Mouse (Mus musculus): Measurements from ENCODE around the gene Mgmt. TPM values are rescaled to one million over a fixed set of nuclear protein-coding genes. Genes with fewer than 3 reads are reported as not detected.

Gene Mgmt
- polyA plus RNA-seq, 1 experiment from 2014 or later, result 6.5 TPM

- no peak overlapping the region for H3K27ac ChIP-seq (replicated peaks; ENCODE audit: low read depth, low read length)
- H3K4me2 ChIP-seq (ENCODE audit: low read depth, low read length), result no peak overlapping the region
- no peaks in the 10 kb centered on the region for H3K27me3 ChIP-seq (replicated peaks; ENCODE audit: control insufficient read depth, insufficient read depth, low read length)
- no peak for ATAC-seq (ENCODE audit: low read depth)
- no peaks in the 10 kb centered on the region for H3K36me3 ChIP-seq (ENCODE audit: control insufficient read depth, insufficient read depth, low read length)
- H3K9ac ChIP-seq (ENCODE audit: low read depth, low read length), result no peak overlapping the region
- peaks cover 5% of the 10 kb centered on the region; the same call in 1 of the 2 replicates for H3K9me3 ChIP-seq (ENCODE audit: control insufficient read depth, low read length)
- no peak for DNase-seq (ENCODE audit: low spot score)
- 64% methylated on average over 10 of the region's 10 CpGs for WGBS
- H3K4me1 ChIP-seq (ENCODE audit: control insufficient read depth, insufficient read depth, low read length), result peaks cover 17% of the 10 kb centered on the region
- no peak overlapping the region for H3K4me3 ChIP-seq (ENCODE audit: low read depth, low read length)
These were observed 144.0 kb downstream of the Mgmt start for GRCm38 (mm10) chr7:137038311-137038945.

DNA sequence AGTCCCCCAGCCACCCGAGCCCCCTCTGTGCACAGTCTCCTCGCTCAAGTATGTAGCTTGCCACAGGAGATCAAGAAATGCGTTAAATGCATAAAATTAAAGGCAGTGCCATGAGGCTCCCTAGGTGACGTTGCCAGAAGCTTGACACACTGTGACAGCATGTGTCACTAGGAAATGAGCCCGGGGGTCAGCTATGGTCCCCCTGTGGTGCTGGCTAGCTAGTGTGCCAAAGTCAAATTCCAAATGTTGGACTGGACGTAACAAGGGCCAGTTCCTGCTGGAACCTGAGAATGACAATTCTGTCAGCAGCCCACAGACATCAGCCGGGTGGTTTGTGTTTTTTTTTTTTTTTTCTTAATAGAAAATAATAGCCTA is 144.5 kb downstream of the Mgmt start:
- ATAC-seq (ENCODE audit: low read depth), result no peak
- H3K27me3 ChIP-seq (replicated peaks; ENCODE audit: control insufficient read depth, insufficient read depth, low read length), result no peaks in the 10 kb centered on the region
- no peak overlapping the region for H3K4me2 ChIP-seq (ENCODE audit: low read depth, low read length)
- no peak overlapping the region for H3K9ac ChIP-seq (ENCODE audit: low read depth, low read length)
- 48% methylated on average over 7 of the region's 7 CpGs for WGBS
- DNase-seq (ENCODE audit: low spot score), result no peak
- no peak overlapping the region for H3K27ac ChIP-seq (replicated peaks; ENCODE audit: low read depth, low read length)
- H3K4me1 ChIP-seq (ENCODE audit: control insufficient read depth, insufficient read depth, low read length), result peaks cover 17% of the 10 kb centered on the region
- H3K4me3 ChIP-seq (ENCODE audit: low read depth, low read length), result no peak overlapping the region
- H3K9me3 ChIP-seq (ENCODE audit: control insufficient read depth, low read length), result peaks cover 5% of the 10 kb centered on the region; the same call in 1 of the 2 replicates
- no peaks in the 10 kb centered on the region for H3K36me3 ChIP-seq (ENCODE audit: control insufficient read depth, insufficient read depth, low read length)

- peaks cover 17% of the 10 kb centered on the region for H3K4me1 ChIP-seq (ENCODE audit: control insufficient read depth, insufficient read depth, low read length)
- DNase-seq (ENCODE audit: low spot score), result no peak
- H3K9ac ChIP-seq (ENCODE audit: low read depth, low read length), result no peak overlapping the region
- no peak overlapping the region for H3K27ac ChIP-seq (replicated peaks; ENCODE audit: low read depth, low read length)
- 68% methylated on average over 8 of the region's 8 CpGs for WGBS
- ATAC-seq (ENCODE audit: low read depth), result no peak
- no peaks in the 10 kb centered on the region for H3K36me3 ChIP-seq (ENCODE audit: control insufficient read depth, insufficient read depth, low read length)
- H3K9me3 ChIP-seq (ENCODE audit: control insufficient read depth, low read length), result no peaks in the 10 kb centered on the region
- H3K4me2 ChIP-seq (ENCODE audit: low read depth, low read length), result no peak overlapping the region
- H3K4me3 ChIP-seq (ENCODE audit: low read depth, low read length), result no peak overlapping the region
- H3K27me3 ChIP-seq (replicated peaks; ENCODE audit: control insufficient read depth, insufficient read depth, low read length), result no peaks in the 10 kb centered on the region
These were observed 146.2 kb downstream of the Mgmt start for GRCm38 (mm10) chr7:137040646-137041045.

DNA sequence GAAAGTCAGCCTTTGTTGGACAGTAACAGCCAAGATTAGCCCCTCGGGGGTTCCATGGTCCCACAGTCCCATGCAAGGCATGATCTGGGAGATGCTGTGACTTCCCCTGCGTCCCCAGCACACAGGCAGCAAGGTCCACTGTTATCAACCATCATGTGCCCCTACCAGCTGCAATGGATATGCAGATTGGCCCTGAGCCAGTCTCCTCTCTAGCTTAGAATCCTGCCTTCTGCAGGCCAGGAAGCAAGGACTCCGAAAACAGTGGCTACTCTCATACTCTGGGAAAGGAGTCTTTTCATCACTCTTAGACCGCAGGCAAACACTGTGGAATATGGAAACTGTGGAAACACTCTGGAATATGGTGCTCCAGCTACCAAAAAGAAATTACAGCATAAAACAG is 152.5 kb downstream of the Mgmt start:
- 79% methylated on average over 4 of the region's 4 CpGs for WGBS
- H3K4me3 ChIP-seq (ENCODE audit: low read depth, low read length), result no peak overlapping the region
- peaks cover 12% of the 10 kb centered on the region; the same call in 1 of the 2 replicates for H3K4me1 ChIP-seq (ENCODE audit: control insufficient read depth, insufficient read depth, low read length)
- ATAC-seq (ENCODE audit: low read depth) (no peak), DNase-seq (ENCODE audit: low spot score) (peak; percentile 27)
- H3K27ac ChIP-seq (replicated peaks; ENCODE audit: low read depth, low read length), result no peak overlapping the region
- H3K36me3 ChIP-seq (ENCODE audit: control insufficient read depth, insufficient read depth, low read length), result no peaks in the 10 kb centered on the region
- H3K27me3 ChIP-seq (replicated peaks; ENCODE audit: control insufficient read depth, insufficient read depth, low read length), result no peaks in the 10 kb centered on the region
- H3K9me3 ChIP-seq (ENCODE audit: control insufficient read depth, low read length), result no peaks in the 10 kb centered on the region
- H3K4me2 ChIP-seq (ENCODE audit: low read depth, low read length), result no peak overlapping the region
- H3K9ac ChIP-seq (ENCODE audit: low read depth, low read length), result no peak overlapping the region

- Histone ChIP-seq H3K36me3 (ENCODE audit: control insufficient read depth, insufficient read depth, low read length) (no peaks in the 10 kb centered on the region), H3K9me3 (ENCODE audit: control insufficient read depth, low read length) (no peaks in the 10 kb centered on the region), H3K4me1 (ENCODE audit: control insufficient read depth, insufficient read depth, low read length) (peaks cover 12% of the 10 kb centered on the region; the same call in 1 of the 2 replicates), H3K9ac (ENCODE audit: low read depth, low read length) (no peak overlapping the region), H3K4me3 (ENCODE audit: low read depth, low read length) (no peak overlapping the region), H3K27ac (replicated peaks; ENCODE audit: low read depth, low read length) (no peak overlapping the region; the same call in 1 of the 2 replicates), H3K27me3 (replicated peaks; ENCODE audit: control insufficient read depth, insufficient read depth, low read length) (no peaks in the 10 kb centered on the region), H3K4me2 (ENCODE audit: low read depth, low read length) (no peak overlapping the region)
- WGBS, result 49% methylated on average over 8 of the region's 8 CpGs
- DNase-seq (ENCODE audit: low spot score), result peak; percentile 58
- peak; percentile 62 for ATAC-seq (ENCODE audit: low read depth)
These were observed 153.9 kb downstream of the Mgmt start for GRCm38 (mm10) chr7:137048086-137048922.

GRCm38 (mm10) chr7:137054343-137054742 is 159.9 kb downstream of the Mgmt start:
- H3K4me1 ChIP-seq (ENCODE audit: control insufficient read depth, insufficient read depth, low read length), result no peaks in the 10 kb centered on the region
- H3K9me3 ChIP-seq (ENCODE audit: control insufficient read depth, low read length), result no peaks in the 10 kb centered on the region
- DNase-seq (ENCODE audit: low spot score), result no peak
- no peak for ATAC-seq (ENCODE audit: low read depth)
- H3K27ac ChIP-seq (replicated peaks; ENCODE audit: low read depth, low read length), result no peak overlapping the region
- 77% methylated on average over 5 of the region's 5 CpGs for WGBS
- H3K36me3 ChIP-seq (ENCODE audit: control insufficient read depth, insufficient read depth, low read length), result no peaks in the 10 kb centered on the region
- H3K4me2 ChIP-seq (ENCODE audit: low read depth, low read length), result no peak overlapping the region
- H3K9ac ChIP-seq (ENCODE audit: low read depth, low read length), result no peak overlapping the region
- no peaks in the 10 kb centered on the region for H3K27me3 ChIP-seq (replicated peaks; ENCODE audit: control insufficient read depth, insufficient read depth, low read length)
- H3K4me3 ChIP-seq (ENCODE audit: low read depth, low read length), result no peak overlapping the region

DNA sequence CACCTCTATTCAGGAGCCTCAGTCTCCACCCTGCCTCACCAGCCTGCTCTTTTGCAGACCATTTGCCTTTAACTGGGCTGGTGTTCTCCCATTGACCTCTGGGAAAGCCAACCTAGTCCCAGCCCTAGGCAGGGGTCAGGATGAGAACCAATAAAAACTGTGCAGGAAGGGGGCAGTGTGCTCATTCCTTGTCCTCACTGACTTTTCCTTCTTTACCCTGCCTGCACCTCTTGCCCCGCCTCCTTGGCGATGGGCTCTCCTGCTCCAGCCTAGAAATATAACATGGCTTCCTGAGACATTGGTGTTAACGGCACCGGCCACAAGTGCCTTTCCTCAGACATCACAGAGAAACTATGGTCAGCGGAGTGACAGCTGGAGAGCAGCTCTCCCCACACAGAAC is 161.7 kb downstream of the Mgmt start:
- ATAC-seq (ENCODE audit: low read depth) (no peak), DNase-seq (ENCODE audit: low spot score) (no peak)
- no peaks in the 10 kb centered on the region for H3K9me3 ChIP-seq (ENCODE audit: control insufficient read depth, low read length)
- H3K27ac ChIP-seq (replicated peaks; ENCODE audit: low read depth, low read length), result no peak overlapping the region
- no peaks in the 10 kb centered on the region for H3K36me3 ChIP-seq (ENCODE audit: control insufficient read depth, insufficient read depth, low read length)
- H3K9ac ChIP-seq (ENCODE audit: low read depth, low read length), result no peak overlapping the region
- no peaks in the 10 kb centered on the region for H3K27me3 ChIP-seq (replicated peaks; ENCODE audit: control insufficient read depth, insufficient read depth, low read length)
- WGBS, result 53% methylated on average over 5 of the region's 5 CpGs
- H3K4me1 ChIP-seq (ENCODE audit: control insufficient read depth, insufficient read depth, low read length), result no peaks in the 10 kb centered on the region
- no peak overlapping the region for H3K4me3 ChIP-seq (ENCODE audit: low read depth, low read length)
- no peak overlapping the region for H3K4me2 ChIP-seq (ENCODE audit: low read depth, low read length)

GRCm38 (mm10) chr7:137060488-137060887 is 166.1 kb downstream of the Mgmt start:
- H3K27ac ChIP-seq (replicated peaks; ENCODE audit: low read depth, low read length), result no peak overlapping the region
- no peaks in the 10 kb centered on the region for H3K36me3 ChIP-seq (ENCODE audit: control insufficient read depth, insufficient read depth, low read length)
- no peaks in the 10 kb centered on the region for H3K9me3 ChIP-seq (ENCODE audit: control insufficient read depth, low read length)
- no peak overlapping the region for H3K4me3 ChIP-seq (ENCODE audit: low read depth, low read length)
- no peaks in the 10 kb centered on the region for H3K27me3 ChIP-seq (replicated peaks; ENCODE audit: control insufficient read depth, insufficient read depth, low read length)
- no peak overlapping the region for H3K4me2 ChIP-seq (ENCODE audit: low read depth, low read length)
- DNase-seq (ENCODE audit: low spot score), result no peak
- H3K4me1 ChIP-seq (ENCODE audit: control insufficient read depth, insufficient read depth, low read length), result no peaks in the 10 kb centered on the region
- 46% methylated on average over 3 of the region's 3 CpGs for WGBS
- no peak for ATAC-seq (ENCODE audit: low read depth)
- H3K9ac ChIP-seq (ENCODE audit: low read depth, low read length), result no peak overlapping the region
